Mouse (Mus musculus) intestine, embryonic 16.5 days (tissue): ENCODE measurements around the gene Usp2. TPM values are rescaled to one million over a fixed set of nuclear protein-coding genes. Genes with fewer than 3 reads are reported as not detected.

Source experiments
- ATAC-seq: fragments of 200-750 bp; cut with Nextera tagmentation; 2 replicates; pipeline ENCODE4 v1.8.0; 2017; ENCODE audit warnings: moderate TSS enrichment, moderate library complexity
- H3K27ac ChIP-seq: fragments of 300-500 bp; sonication (generic); 2 replicates; pipeline ENCODE4 v1.5.1; 2014; ENCODE audit warnings: mild to moderate bottlenecking, low read length
- H3K27me3 ChIP-seq: fragments of 300-500 bp; sonication (generic); replicated peaks from 2 replicates; pipeline ENCODE4 v1.6.1; 2014; ENCODE audit warnings: low read length, control low read depth, mixed read lengths; ENCODE audit not compliant: control insufficient read depth, insufficient read depth
- H3K36me3 ChIP-seq: fragments of 300-500 bp; sonication (generic); 2 replicates; pipeline ENCODE4 v1.6.1; 2014; ENCODE audit warnings: low read length, control low read depth; ENCODE audit not compliant: control insufficient read depth, insufficient read depth
- H3K4me1 ChIP-seq: fragments of 300-500 bp; sonication (generic); 2 replicates; pipeline ENCODE4 v1.6.1; 2014; ENCODE audit warnings: low read length, control low read depth, mixed read lengths; ENCODE audit not compliant: control insufficient read depth, insufficient read depth
- H3K4me2 ChIP-seq: fragments of 300-500 bp; sonication (generic); 2 replicates; pipeline ENCODE4 v1.6.1; 2014; ENCODE audit warnings: low read depth, low read length, control low read depth
- H3K4me3 ChIP-seq: fragments of 300-500 bp; sonication (generic); 2 replicates; pipeline ENCODE4 v1.5.1; 2014; ENCODE audit warnings: mild to moderate bottlenecking, low read length
- H3K9ac ChIP-seq: fragments of 300-500 bp; sonication (generic); 2 replicates; pipeline ENCODE4 v1.6.1; 2014; ENCODE audit warnings: low read depth, low read length
- H3K9me3 ChIP-seq: fragments of 300-500 bp; sonication (generic); 2 replicates; pipeline ENCODE4 v1.6.1; 2016; ENCODE audit warnings: low read length, control low read depth; ENCODE audit not compliant: control insufficient read depth
- WGBS: fragments of 180-500 bp; shearing (Covaris S2); extraction: QIAGEN DNeasy Blood & Tissue Kit; methylation state at CpG from one replicate; pipeline ENCODE4 v1.1.7; 2014; 5-methylcytosine and 5-hydroxymethylcytosine counted together
- polyA plus RNA-seq: library from polyadenylated mRNA; unstranded; fragments of >200 nt; fragmentation: Nextera tagmentation; extraction: Ambion mirVana; gene quantifications from 2 replicates; pipeline ENCODE4 v1.2.1, GENCODE M21; 2015

Gene Usp2
- polyA plus RNA-seq, 1 experiment from 2014 or later, result 15.6 TPM

GRCm38 (mm10) chr9:44053936-44054335 is 12.9 kb upstream of the Usp2 start:
- ATAC-seq, result no peak

GRCm38 (mm10) chr9:44058606-44059005 is 8.2 kb upstream of the Usp2 start:
- 77% methylated on average over 6 of the region's 6 CpGs for WGBS
- no peak for ATAC-seq

More at GRCm38 (mm10) chr9:44053936-44054335, 12.9 kb upstream of the Usp2 start:
- Histone ChIP-seq H3K9me3 (no peaks in the 10 kb centered on the region), H3K9ac (no peak overlapping the region), H3K27me3 (no peaks in the 10 kb centered on the region), H3K27ac (no peak overlapping the region), H3K4me3 (no peak overlapping the region), H3K4me2 (no peak overlapping the region), H3K4me1 (no peaks in the 10 kb centered on the region), H3K36me3 (no peaks in the 10 kb centered on the region)
- 51% methylated on average over 1 of the region's 1 CpGs for WGBS

GRCm38 (mm10) chr9:44065177-44065576 is 1.6 kb upstream of the Usp2 start:
- Histone ChIP-seq H3K27me3 (no peaks in the 10 kb centered on the region), H3K4me2 (no peak overlapping the region), H3K9me3 (no peaks in the 10 kb centered on the region), H3K27ac (no peak overlapping the region), H3K4me1 (peaks cover 4% of the 10 kb centered on the region), H3K9ac (no peak overlapping the region), H3K36me3 (no peaks in the 10 kb centered on the region), H3K4me3 (no peak overlapping the region)
- no peak for ATAC-seq
- WGBS, result 47% methylated on average over 1 of the region's 1 CpGs

More at GRCm38 (mm10) chr9:44058606-44059005, 8.2 kb upstream of the Usp2 start:
- Histone ChIP-seq H3K4me3 (no peak overlapping the region), H3K36me3 (no peaks in the 10 kb centered on the region), H3K27ac (no peak overlapping the region), H3K4me1 (no peaks in the 10 kb centered on the region), H3K4me2 (no peak overlapping the region), H3K27me3 (no peaks in the 10 kb centered on the region), H3K9ac (no peak overlapping the region), H3K9me3 (no peaks in the 10 kb centered on the region)

GRCm38 (mm10) chr9:44067241-44067959 is 579 bp downstream of the Usp2 start:
- Histone ChIP-seq H3K4me3 (peak overlapping the region; percentile 55), H3K4me2 (peak overlapping the region; percentile 95), H3K9ac (peak overlapping the region; percentile 69), H3K27me3 (no peaks in the 10 kb centered on the region), H3K27ac (no peak overlapping the region), H3K4me1 (peaks cover 13% of the 10 kb centered on the region), H3K36me3 (no peaks in the 10 kb centered on the region), H3K9me3 (no peaks in the 10 kb centered on the region)
- 8% methylated on average over 15 of the region's 15 CpGs for WGBS
- ATAC-seq, result peak; percentile 60

GRCm38 (mm10) chr9:44067960-44068330 is 1.1 kb downstream of the Usp2 start:
- Histone ChIP-seq H3K9me3 (no peaks in the 10 kb centered on the region), H3K4me3 (no peak overlapping the region), H3K4me2 (peak overlapping the region; percentile 95; the same call in 1 of the 2 replicates), H3K36me3 (no peaks in the 10 kb centered on the region), H3K27me3 (no peaks in the 10 kb centered on the region), H3K27ac (no peak overlapping the region), H3K4me1 (peaks cover 14% of the 10 kb centered on the region), H3K9ac (no peak overlapping the region)
- 78% methylated on average over 6 of the region's 6 CpGs for WGBS
- ATAC-seq, result no peak

GRCm38 (mm10) chr9:44069252-44069651 is 2.4 kb downstream of the Usp2 start:
- H3K36me3 ChIP-seq, result no peaks in the 10 kb centered on the region
- peaks cover 14% of the 10 kb centered on the region for H3K4me1 ChIP-seq
- H3K9me3 ChIP-seq, result no peaks in the 10 kb centered on the region
- no peaks in the 10 kb centered on the region for H3K27me3 ChIP-seq
- H3K27ac ChIP-seq, result no peak overlapping the region
- H3K9ac ChIP-seq, result no peak overlapping the region
- H3K4me2 ChIP-seq, result no peak overlapping the region
- 32% methylated on average over 7 of the region's 7 CpGs for WGBS
- no peak for ATAC-seq
- no peak overlapping the region for H3K4me3 ChIP-seq

- H3K27ac ChIP-seq, result no peak overlapping the region
- no peaks in the 10 kb centered on the region for H3K27me3 ChIP-seq
- H3K4me2 ChIP-seq, result no peak overlapping the region
- ATAC-seq, result no peak
- H3K9ac ChIP-seq, result no peak overlapping the region
- H3K36me3 ChIP-seq, result no peaks in the 10 kb centered on the region
- peaks cover 14% of the 10 kb centered on the region for H3K4me1 ChIP-seq
- H3K4me3 ChIP-seq, result no peak overlapping the region
- no peaks in the 10 kb centered on the region for H3K9me3 ChIP-seq
- WGBS, result 68% methylated on average over 14 of the region's 14 CpGs
Observed at GRCm38 (mm10) chr9:44070113-44070843, 3.5 kb downstream of the Usp2 start.

- Histone ChIP-seq H3K4me3 (no peak overlapping the region), H3K4me2 (no peak overlapping the region), H3K9me3 (no peaks in the 10 kb centered on the region), H3K4me1 (peaks cover 14% of the 10 kb centered on the region), H3K27me3 (no peaks in the 10 kb centered on the region), H3K27ac (no peak overlapping the region), H3K36me3 (no peaks in the 10 kb centered on the region), H3K9ac (no peak overlapping the region)
- 38% methylated on average over 8 of the region's 8 CpGs for WGBS
- ATAC-seq, result no peak
Observed at GRCm38 (mm10) chr9:44070844-44071231, 4.0 kb downstream of the Usp2 start.

GRCm38 (mm10) chr9:44071914-44072598 is 5.2 kb downstream of the Usp2 start:
- ATAC-seq, result no peak
- H3K27me3 ChIP-seq, result no peaks in the 10 kb centered on the region
- H3K4me2 ChIP-seq, result no peak overlapping the region
- H3K4me3 ChIP-seq, result no peak overlapping the region
- H3K9me3 ChIP-seq, result no peaks in the 10 kb centered on the region
- WGBS, result 49% methylated on average over 11 of the region's 11 CpGs
- H3K36me3 ChIP-seq, result no peaks in the 10 kb centered on the region
- H3K4me1 ChIP-seq, result peaks cover 14% of the 10 kb centered on the region
- peak overlapping the region; percentile 26; the same call in 1 of the 2 replicates for H3K9ac ChIP-seq
- no peak overlapping the region for H3K27ac ChIP-seq
